Mouse (Mus musculus): ENCODE measurements around the gene 4632433K11Rik. TPM values are rescaled to one million over a fixed set of nuclear protein-coding genes. Genes with fewer than 3 reads are reported as not detected.
"Not testable (repeated sequence)": the region's sequence is repeated elsewhere in the genome, so short reads cannot be mapped to it uniquely, and the experiment has no call there.

Gene 4632433K11Rik
- polyA plus RNA-seq, 1 experiment from 2014 or later = not detected

DNA sequence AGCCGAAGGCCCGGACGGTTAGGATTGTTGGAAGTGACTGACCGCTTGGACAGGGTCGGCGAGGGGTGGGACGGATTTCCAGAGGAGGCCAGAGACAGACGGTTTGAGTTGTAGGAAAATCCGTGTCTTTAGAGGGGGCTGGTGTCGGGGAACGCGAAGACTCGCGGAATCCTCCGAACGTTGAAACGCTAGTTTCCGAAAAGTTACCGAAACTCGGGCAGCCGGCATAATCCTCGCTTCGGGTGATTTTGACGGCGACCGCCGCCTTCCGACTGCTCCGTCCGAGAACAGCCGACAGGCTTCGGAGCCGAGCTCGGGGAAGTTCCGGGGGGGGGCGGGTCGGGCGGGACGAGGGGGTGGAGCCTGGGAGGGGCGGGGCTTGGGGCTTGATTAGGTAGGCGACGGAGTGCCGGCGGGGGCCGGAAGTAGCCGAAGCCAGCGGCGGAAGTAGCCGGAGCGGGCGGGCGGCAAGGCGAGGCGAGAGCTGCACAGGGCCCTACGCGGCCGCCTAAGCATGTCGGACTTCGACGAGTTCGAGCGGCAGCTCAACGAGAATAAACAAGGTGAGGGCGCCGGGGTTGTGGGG, 27.9 kb downstream of the 4632433K11Rik start, which contains the start of gene U2af2:
U2af2 (plus strand) TSS at position 370 of the 586 bp plus-strand sequence.
- peak; percentile 80 for ATAC-seq (ENCODE audit: low FRiP score)
- Histone ChIP-seq H3K36me3 (peaks cover 9% of the 10 kb centered on the region), H3K27me3 (peaks cover 22% of the 10 kb centered on the region), H3K4me2 (peak within 1 kb of the TSS; percentile 84), H3K4me3 (peak within 1 kb of the TSS; percentile 75), H3K4me1 (replicated peaks) (peaks cover 66% of the 10 kb centered on the region), H3K27ac (peak within 1 kb of the TSS; percentile 99), H3K9me3 (no peaks in the 10 kb centered on the region), H3K9ac (peak within 1 kb of the TSS; percentile 89)
- WGBS = under 1% methylated on average over 52 of the region's 65 CpGs

DNA sequence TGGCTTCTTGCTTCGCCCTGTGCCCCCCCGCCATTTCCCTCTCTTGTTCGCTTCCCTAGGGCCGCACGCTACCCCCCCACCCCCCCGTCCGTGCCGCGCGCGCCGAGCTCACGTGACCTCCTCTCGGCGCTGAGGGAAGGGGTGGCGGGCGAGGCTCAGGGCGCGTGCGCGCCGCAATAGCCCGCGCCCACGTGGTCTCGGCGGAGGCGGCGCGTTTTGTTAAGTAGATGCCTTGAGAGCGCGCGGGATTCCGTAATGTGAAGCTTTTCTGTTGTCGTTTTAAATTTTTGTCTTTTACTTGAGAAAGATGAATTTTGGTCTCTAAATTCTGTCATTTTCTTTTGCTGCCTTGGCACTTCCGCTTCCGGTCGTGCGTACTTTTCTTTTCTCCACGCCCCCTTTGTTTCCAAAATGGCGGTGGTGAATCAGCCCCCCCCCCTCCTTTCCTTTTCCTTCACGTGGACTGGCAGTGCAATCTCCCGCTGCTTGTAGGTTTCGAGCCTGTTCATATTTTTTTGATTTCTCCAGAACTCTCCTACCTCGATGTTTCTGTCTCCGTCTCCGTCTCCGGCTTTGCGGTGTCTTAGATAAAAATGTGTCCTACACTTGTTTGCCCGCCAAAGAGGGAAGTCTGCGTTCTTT, 28.6 kb downstream of the 4632433K11Rik start:
- peak overlapping the region; percentile 75 for H3K4me3 ChIP-seq
- no peaks in the 10 kb centered on the region for H3K9me3 ChIP-seq
- ATAC-seq (ENCODE audit: low FRiP score) = peak; percentile 28
- peaks cover 65% of the 10 kb centered on the region for H3K4me1 ChIP-seq (replicated peaks)
- H3K36me3 ChIP-seq = peaks cover 15% of the 10 kb centered on the region
- peak overlapping the region; percentile 84 for H3K4me2 ChIP-seq
- peaks cover 16% of the 10 kb centered on the region for H3K27me3 ChIP-seq
- H3K27ac ChIP-seq = peak overlapping the region; percentile 99
- WGBS = under 1% methylated on average over 47 of the region's 51 CpGs
- H3K9ac ChIP-seq = peak overlapping the region; percentile 89

DNA sequence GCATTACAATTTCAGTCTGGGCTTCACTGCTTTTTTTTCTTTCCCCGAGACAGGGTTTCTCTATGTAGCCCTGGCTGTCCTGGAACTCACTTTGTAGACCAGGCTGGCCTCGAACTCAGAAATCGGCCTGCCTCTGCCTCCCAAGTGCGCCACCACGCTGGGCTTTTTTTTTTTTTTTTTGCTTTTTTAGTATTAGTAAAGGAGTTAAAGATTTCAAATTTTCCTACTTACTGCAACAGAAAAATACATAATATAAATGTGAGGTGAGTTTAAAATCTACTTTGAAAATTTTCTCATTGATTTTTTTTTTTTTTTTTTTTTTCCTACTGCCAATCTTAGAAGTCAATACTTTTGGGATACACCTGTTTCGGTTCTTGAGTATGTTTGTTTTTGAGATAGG, 31.0 kb downstream of the 4632433K11Rik start:
- 96% methylated on average over 6 of the region's 6 CpGs for WGBS
- no peak for ATAC-seq (ENCODE audit: low FRiP score)
- H3K9ac ChIP-seq = no peak overlapping the region
- H3K36me3 ChIP-seq = peaks cover 39% of the 10 kb centered on the region
- H3K9me3 ChIP-seq = no peaks in the 10 kb centered on the region
- peaks cover 50% of the 10 kb centered on the region for H3K4me1 ChIP-seq (replicated peaks)
- no peaks in the 10 kb centered on the region for H3K27me3 ChIP-seq
- no peak overlapping the region for H3K4me3 ChIP-seq
- peak overlapping the region; percentile 84; the same call in 1 of the 2 replicates for H3K4me2 ChIP-seq
- H3K27ac ChIP-seq = no peak overlapping the region

DNA sequence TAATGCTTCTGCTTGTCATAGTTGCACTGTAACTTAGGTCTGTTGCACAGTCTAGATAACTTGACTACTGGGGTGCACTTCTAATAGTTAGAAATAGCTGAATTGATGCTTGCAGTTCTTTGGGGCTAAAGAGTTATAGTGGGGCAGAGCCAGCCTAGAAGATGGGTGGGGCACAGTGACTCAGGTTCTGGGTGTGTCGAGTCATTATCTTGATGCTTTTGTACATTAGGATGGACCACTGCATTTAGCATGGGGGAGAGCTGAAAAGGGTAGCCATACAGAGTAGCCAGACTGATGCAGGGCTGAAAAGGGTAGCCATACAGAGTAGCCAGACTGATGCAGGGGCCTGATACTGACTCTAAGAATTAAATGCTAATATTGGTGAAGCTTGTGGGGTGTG, 39.7 kb downstream of the 4632433K11Rik start:
- Histone ChIP-seq H3K4me3 (no peak overlapping the region), H3K27ac (no peak overlapping the region), H3K9ac (no peak overlapping the region), H3K36me3 (peaks cover 97% of the 10 kb centered on the region), H3K9me3 (no peaks in the 10 kb centered on the region), H3K4me1 (replicated peaks) (no peaks in the 10 kb centered on the region), H3K27me3 (no peaks in the 10 kb centered on the region), H3K4me2 (no peak overlapping the region)
- no peak for ATAC-seq (ENCODE audit: low FRiP score)
- WGBS = 76% methylated on average over 1 of the region's 1 CpGs

DNA sequence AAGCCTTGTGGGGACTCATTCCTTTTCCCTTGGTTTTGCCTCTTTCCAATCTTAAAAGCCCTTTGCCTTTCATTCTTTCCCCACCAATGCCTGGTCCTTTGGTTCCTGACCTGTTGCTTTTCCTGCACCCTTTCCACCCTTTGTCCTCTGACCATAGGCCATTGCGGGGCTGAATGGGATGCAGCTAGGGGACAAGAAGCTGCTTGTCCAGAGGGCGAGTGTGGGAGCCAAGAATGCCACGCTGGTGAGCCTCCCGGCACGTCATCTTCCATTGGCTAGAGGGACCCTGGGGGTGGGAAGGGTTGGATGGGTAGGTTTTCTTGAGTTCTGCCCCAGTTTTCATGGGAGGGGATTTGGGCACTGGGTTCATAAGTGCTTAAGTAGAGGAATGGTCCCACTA, 41.1 kb downstream of the 4632433K11Rik start:
- Histone ChIP-seq H3K9ac (no peak overlapping the region), H3K9me3 (no peaks in the 10 kb centered on the region), H3K36me3 (peaks cover 89% of the 10 kb centered on the region), H3K27me3 (no peaks in the 10 kb centered on the region), H3K4me1 (replicated peaks) (no peaks in the 10 kb centered on the region), H3K4me2 (no peak overlapping the region), H3K27ac (no peak overlapping the region), H3K4me3 (no peak overlapping the region)
- 97% methylated on average over 5 of the region's 5 CpGs for WGBS
- ATAC-seq (ENCODE audit: low FRiP score) = no peak

DNA sequence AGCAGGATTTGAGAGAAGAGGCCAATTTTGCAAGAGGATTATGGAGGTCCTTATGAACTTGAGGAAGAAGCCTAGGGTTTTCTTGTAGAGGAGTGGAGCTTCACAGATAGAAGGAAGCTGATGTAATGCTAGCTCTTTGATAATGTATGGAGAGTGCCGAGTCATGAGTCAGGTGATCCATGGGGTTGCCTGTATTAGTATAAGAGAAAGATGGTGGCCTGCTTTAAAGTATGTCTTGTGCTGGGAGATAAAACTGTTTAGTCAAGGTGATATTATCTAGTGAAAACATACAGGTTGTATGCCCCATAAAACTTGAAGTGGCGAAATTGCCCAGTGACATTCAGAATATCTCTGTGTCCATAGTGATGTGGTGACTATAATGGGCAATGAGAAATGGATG, 43.0 kb downstream of the 4632433K11Rik start:
- H3K4me3 ChIP-seq = no peak overlapping the region
- H3K4me2 ChIP-seq = no peak overlapping the region
- H3K9ac ChIP-seq = no peak overlapping the region
- H3K36me3 ChIP-seq = peaks cover 69% of the 10 kb centered on the region
- H3K4me1 ChIP-seq (replicated peaks) = peaks cover 14% of the 10 kb centered on the region
- WGBS = 94% methylated on average over 2 of the region's 2 CpGs
- ATAC-seq (ENCODE audit: low FRiP score) = no peak
- H3K9me3 ChIP-seq = no peaks in the 10 kb centered on the region
- no peak overlapping the region for H3K27ac ChIP-seq
- no peaks in the 10 kb centered on the region for H3K27me3 ChIP-seq

DNA sequence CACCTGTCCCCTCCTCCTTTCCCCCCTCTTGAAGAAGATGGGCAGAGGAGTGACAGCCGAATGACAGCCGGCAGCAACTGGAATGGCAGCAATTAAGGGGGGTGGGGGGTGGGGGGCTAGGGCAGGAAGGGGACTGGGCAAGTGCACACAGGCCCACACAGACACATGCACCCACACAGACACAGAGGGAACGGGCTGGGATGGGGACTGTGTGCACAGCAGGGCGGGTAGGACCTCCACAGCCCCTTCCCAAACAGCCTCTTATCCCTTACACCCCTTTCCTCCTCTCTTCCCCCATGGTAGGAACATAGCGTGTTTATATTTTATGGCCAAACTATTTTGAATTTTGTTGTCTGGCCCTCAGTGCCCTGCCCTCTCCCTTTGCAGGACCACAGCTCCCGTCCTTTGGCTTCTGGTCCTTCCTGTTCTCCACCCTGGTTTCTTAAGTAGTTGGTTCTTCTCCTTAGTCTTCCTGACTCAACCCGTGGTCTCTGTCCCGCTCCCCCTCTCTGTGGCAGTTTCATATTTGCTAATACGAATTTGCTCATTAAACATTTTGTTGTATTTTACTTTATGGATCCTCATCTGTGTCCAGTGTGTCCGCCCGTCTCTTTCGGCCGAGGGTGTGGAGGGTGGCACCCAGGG, 45.6 kb downstream of the 4632433K11Rik start:
- H3K27ac ChIP-seq = peak overlapping the region; percentile 93
- peak; percentile 61 for ATAC-seq (ENCODE audit: low FRiP score)
- H3K4me2 ChIP-seq = peak overlapping the region; percentile 93
- not testable (repeated sequence) for H3K27me3 ChIP-seq, H3K9me3 ChIP-seq
- H3K9ac ChIP-seq = peak overlapping the region; percentile 98
- peaks cover 34% of the 10 kb centered on the region for H3K4me1 ChIP-seq (replicated peaks)
- WGBS = 54% methylated on average over 11 of the region's 13 CpGs
- peak overlapping the region; percentile 99 for H3K4me3 ChIP-seq
- peaks cover 50% of the 10 kb centered on the region for H3K36me3 ChIP-seq

DNA sequence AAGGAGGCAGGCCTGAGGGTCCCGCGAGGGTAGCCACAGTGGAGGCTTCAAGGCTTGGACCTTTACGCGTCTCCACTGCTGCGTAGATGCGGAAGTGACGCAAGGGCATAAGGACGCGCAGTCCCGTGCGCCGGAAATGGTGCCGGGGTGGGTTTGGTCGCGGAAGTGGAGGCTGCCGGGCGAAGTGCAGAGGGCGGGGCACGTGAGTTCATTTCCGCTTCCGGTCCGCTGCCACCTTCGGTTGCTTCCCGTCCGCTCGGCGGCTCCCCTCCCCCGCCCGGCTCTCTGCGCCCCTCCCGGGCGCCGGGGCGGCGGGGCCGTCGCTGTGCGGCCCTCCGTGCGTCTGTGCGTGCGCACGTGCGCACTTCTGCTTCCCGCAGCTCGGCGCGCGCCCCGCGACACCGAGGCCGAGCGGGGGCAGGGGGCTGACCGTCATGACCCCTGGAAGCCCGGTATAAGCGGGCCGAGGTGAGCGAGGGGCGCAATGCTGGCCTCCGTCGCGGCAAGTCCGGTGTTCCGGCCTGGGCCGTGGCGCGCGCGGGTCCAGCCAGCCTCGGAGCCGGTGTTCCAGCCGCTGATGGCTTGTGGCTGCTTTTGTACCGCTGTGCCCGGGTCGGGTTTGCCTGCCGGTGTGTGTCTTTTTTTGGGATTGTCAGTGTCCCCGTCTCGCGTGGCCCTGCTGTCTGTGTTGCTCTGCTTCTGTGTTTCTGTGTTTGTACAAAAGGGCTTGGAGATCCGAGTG, 46.3 kb downstream of the 4632433K11Rik start, which contains the start of gene Epn1:
Epn1 (plus strand) TSS at position 226 of the 742 bp plus-strand sequence.
- H3K36me3 ChIP-seq = peaks cover 50% of the 10 kb centered on the region
- H3K4me1 ChIP-seq (replicated peaks) = peaks cover 40% of the 10 kb centered on the region
- H3K4me3 ChIP-seq = peak within 1 kb of the TSS; percentile 99
- no peaks in the 10 kb centered on the region for H3K9me3 ChIP-seq
- H3K4me2 ChIP-seq = peak within 1 kb of the TSS; percentile 93
- peak within 1 kb of the TSS; percentile 98 for H3K9ac ChIP-seq
- under 1% methylated on average over 81 of the region's 81 CpGs for WGBS
- H3K27ac ChIP-seq = peak within 1 kb of the TSS; percentile 93
- H3K27me3 ChIP-seq = no peaks in the 10 kb centered on the region
- peak; percentile 96 for ATAC-seq (ENCODE audit: low FRiP score)

DNA sequence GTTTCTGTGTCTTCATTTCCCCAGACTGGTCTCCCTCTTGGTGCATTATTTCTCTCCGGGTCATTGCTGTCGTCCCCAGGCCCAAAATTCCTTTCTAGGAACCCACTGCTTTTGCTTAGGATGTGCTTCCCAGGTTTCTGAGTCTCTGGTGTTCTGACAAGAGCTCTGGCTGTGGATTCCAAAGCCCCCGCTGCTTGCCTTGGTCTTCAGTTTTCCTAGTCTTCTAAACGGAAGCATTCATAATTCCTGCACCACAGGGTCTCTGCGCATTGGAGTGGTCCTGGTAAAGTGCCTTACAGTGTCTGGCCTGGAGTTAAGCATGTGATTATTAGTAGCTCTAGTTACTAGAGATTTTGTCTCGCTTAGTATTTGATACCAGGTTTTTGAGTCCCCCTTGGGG, 46.9 kb downstream of the 4632433K11Rik start:
- WGBS = 21% methylated on average over 6 of the region's 6 CpGs
- H3K27ac ChIP-seq = peak overlapping the region; percentile 93
- peak overlapping the region; percentile 99 for H3K4me3 ChIP-seq
- H3K27me3 ChIP-seq = no peaks in the 10 kb centered on the region
- no peaks in the 10 kb centered on the region for H3K9me3 ChIP-seq
- H3K36me3 ChIP-seq = peaks cover 50% of the 10 kb centered on the region
- peaks cover 40% of the 10 kb centered on the region for H3K4me1 ChIP-seq (replicated peaks)
- H3K4me2 ChIP-seq = peak overlapping the region; percentile 93
- no peak for ATAC-seq (ENCODE audit: low FRiP score)
- H3K9ac ChIP-seq = peak overlapping the region; percentile 98

DNA sequence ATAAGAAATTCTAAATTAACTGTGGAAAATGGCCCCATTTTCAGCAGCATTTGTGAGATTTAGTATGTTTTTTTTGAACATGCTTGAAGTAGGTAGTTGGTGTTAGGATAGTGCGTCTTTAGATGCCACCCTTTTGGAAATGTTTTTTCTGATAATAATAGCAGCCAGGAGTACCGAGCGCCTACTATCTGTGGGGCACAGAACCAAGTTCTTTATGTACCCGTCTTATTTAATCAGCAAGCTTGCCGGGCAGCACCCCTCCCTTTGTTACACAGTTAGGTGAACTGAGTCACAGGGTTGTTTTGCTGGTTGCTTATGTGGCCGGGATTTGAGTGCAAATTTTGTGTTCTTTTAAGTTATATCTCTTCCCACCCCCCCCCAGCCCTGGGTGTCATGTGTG, 47.3 kb downstream of the 4632433K11Rik start:
- peak overlapping the region; percentile 93 for H3K4me2 ChIP-seq
- H3K36me3 ChIP-seq = peaks cover 51% of the 10 kb centered on the region
- H3K9me3 ChIP-seq = no peaks in the 10 kb centered on the region
- no peak for ATAC-seq (ENCODE audit: low FRiP score)
- WGBS = 68% methylated on average over 6 of the region's 6 CpGs
- no peak overlapping the region for H3K27ac ChIP-seq
- H3K27me3 ChIP-seq = no peaks in the 10 kb centered on the region
- H3K9ac ChIP-seq = peak overlapping the region; percentile 98
- H3K4me3 ChIP-seq = peak overlapping the region; percentile 99
- H3K4me1 ChIP-seq (replicated peaks) = peaks cover 43% of the 10 kb centered on the region

DNA sequence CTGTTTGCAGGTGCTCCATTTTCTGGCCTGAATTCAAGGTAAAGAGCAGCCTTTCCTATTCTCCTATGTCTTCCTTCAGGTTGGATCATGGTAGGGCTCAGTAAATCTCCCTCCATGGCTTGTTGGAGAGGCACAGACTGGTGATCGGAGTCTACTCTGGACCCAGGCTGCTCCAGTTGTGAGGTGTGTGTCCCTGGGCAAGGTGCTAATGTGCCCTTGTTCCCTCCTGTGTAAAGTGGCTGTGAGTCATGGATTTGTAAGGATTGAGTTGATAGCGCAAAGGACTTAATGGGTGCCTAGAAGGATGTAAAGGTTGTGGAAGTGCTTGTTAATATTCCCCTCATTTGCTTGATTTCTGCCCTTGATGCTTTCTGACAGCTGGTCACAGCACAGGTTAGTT, 48.0 kb downstream of the 4632433K11Rik start:
- Histone ChIP-seq H3K36me3 (peaks cover 47% of the 10 kb centered on the region), H3K4me3 (peak overlapping the region; percentile 9; the same call in 1 of the 2 replicates), H3K4me1 (replicated peaks) (peaks cover 46% of the 10 kb centered on the region), H3K9me3 (no peaks in the 10 kb centered on the region), H3K9ac (0 out of 2 replicates have a peak overlapping the region, but pooled peaks have one; percentile 98), H3K27ac (no peak overlapping the region), H3K27me3 (no peaks in the 10 kb centered on the region), H3K4me2 (peak overlapping the region; percentile 93; the same call in 1 of the 2 replicates)
- 93% methylated on average over 2 of the region's 2 CpGs for WGBS
- ATAC-seq (ENCODE audit: low FRiP score) = no peak

Data from hindbrain, embryonic 13.5 days (tissue).